Mouse (Mus musculus): ENCODE measurements around the gene Platr17.
"Not testable (repeated sequence)": the region's sequence is repeated elsewhere in the genome, so short reads cannot be mapped to it uniquely, and the experiment has no call there.

Gene Platr17

GRCm38 (mm10) chr17:33902491-33902890 lies 2.4 kb upstream of the Platr17 start:
- DNase-seq (ENCODE audit: low spot score) = no peak

GRCm38 (mm10) chr17:33903911-33904651 lies 854 bp upstream of the Platr17 start:
- not testable (repeated sequence) for DNase-seq (ENCODE audit: low spot score)

- peak; percentile 72 for DNase-seq (ENCODE audit: low spot score)
These were observed 3.6 kb downstream of the Platr17 start for GRCm38 (mm10) chr17:33908331-33909076.

- peak; percentile 99 for DNase-seq (ENCODE audit: low spot score)
These were observed 4.3 kb downstream of the Platr17 start, which contains the start of gene Daxx for GRCm38 (mm10) chr17:33909077-33909868. Gene Daxx (plus strand): TSS chr17:33909414.

GRCm38 (mm10) chr17:33909869-33910250 lies 4.9 kb downstream of the Platr17 start:
- peak; percentile 65 for DNase-seq (ENCODE audit: low spot score)

- peak; percentile 53 for DNase-seq (ENCODE audit: low spot score)
These were observed 5.6 kb downstream of the Platr17 start for GRCm38 (mm10) chr17:33910346-33911051.

GRCm38 (mm10) chr17:33911052-33911812 lies 6.3 kb downstream of the Platr17 start:
- DNase-seq (ENCODE audit: low spot score) = no peak

GRCm38 (mm10) chr17:33911813-33912414 lies 7.0 kb downstream of the Platr17 start:
- no peak for DNase-seq (ENCODE audit: low spot score)

GRCm38 (mm10) chr17:33913264-33913663 lies 8.3 kb downstream of the Platr17 start:
- DNase-seq (ENCODE audit: low spot score) = no peak

- no peak for DNase-seq (ENCODE audit: low spot score)
These were observed 9.0 kb downstream of the Platr17 start for GRCm38 (mm10) chr17:33913905-33914304.

GRCm38 (mm10) chr17:33914969-33915391 lies 10.0 kb downstream of the Platr17 start:
- no peak for DNase-seq (ENCODE audit: low spot score)

GRCm38 (mm10) chr17:33915671-33916250 lies 10.8 kb downstream of the Platr17 start, which contains the start of the genes Tapbp and Zbtb22:
Gene Tapbp (plus strand): TSS chr17:33915899.
Gene Zbtb22 (plus strand): TSS chr17:33915904.
- peak; percentile 99 for DNase-seq (ENCODE audit: low spot score)

GRCm38 (mm10) chr17:33916294-33916693 lies 11.4 kb downstream of the Platr17 start:
- peak; percentile 38 for DNase-seq (ENCODE audit: low spot score)

GRCm38 (mm10) chr17:33916847-33917655 lies 12.1 kb downstream of the Platr17 start:
- no peak for DNase-seq (ENCODE audit: low spot score)

- no peak for DNase-seq (ENCODE audit: low spot score)
These were observed 12.8 kb downstream of the Platr17 start for GRCm38 (mm10) chr17:33917656-33918292.

GRCm38 (mm10) chr17:33918293-33919203 lies 13.6 kb downstream of the Platr17 start:
- DNase-seq (ENCODE audit: low spot score) = peak; percentile 45
